Mouse (Mus musculus) megakaryocyte, embryonic 14.5 days (primary cell): ENCODE results near the gene Grin2b.

Experiments
- FLI1 ChIP-seq: IDR thresholded peaks from 2 replicates; pipeline ENCODE4 v1.6.1; 2012; ENCODE audit warnings: low read length, inconsistent platforms, mixed read lengths
- GATA1 ChIP-seq: IDR thresholded peaks from 3 replicates; pipeline ENCODE4 v1.6.1; 2012; ENCODE audit warnings: mixed read lengths, low read length, inconsistent platforms, borderline replicate concordance

DNA sequence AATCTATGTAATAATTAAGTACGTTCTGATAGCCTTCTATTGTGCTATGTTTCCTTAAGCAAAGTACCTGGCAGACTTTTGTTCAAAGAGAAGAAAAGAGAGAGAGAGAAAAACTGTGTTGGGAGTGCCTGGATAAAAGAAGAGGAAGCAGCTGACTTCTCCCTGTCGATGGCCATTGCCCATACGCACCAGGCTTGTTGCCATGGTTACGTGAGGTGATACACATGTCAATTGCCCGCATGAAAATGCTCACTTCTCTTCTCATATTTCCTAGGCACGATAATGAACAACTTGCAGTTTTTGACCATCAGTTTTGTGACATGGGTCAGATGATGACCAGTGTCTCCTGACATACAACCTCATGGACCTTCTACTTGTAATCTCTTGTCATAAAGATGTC is 262.2 kb downstream of the Grin2b start:
- TF ChIP-seq GATA1 (no peak), FLI1 (no peak)
